Mouse (Mus musculus) lung, embryonic 16.5 days (tissue): ENCODE results near the gene Itgb4. TPM values are rescaled to one million over a fixed set of nuclear protein-coding genes. Genes with fewer than 3 reads are reported as not detected.
A peak's percentile ranks its signal among the peaks of the same experiment; 100 is the strongest.

Source experiments
- ATAC-seq: fragments of 200-750 bp; cut with Nextera tagmentation; 2 replicates; pipeline ENCODE4 v1.8.0; 2017; ENCODE audit warnings: low read depth, mild to moderate bottlenecking, moderate library complexity
- H3K27ac ChIP-seq: fragments of 300-500 bp; sonication (generic); 2 replicates; pipeline ENCODE4 v1.5.1; 2014; ENCODE audit warnings: mild to moderate bottlenecking, control low read depth, low read length
- H3K27me3 ChIP-seq: fragments of 300-500 bp; sonication (generic); 2 replicates; pipeline ENCODE4 v1.6.1; 2014; ENCODE audit warnings: low read depth, low read length, mixed read lengths; ENCODE audit not compliant: control insufficient read depth, insufficient read depth
- H3K36me3 ChIP-seq: fragments of 300-500 bp; sonication (generic); 2 replicates; pipeline ENCODE4 v1.6.1; 2014; ENCODE audit warnings: low read length; ENCODE audit not compliant: control insufficient read depth, insufficient read depth
- H3K4me1 ChIP-seq: fragments of 300-500 bp; sonication (generic); replicated peaks from 2 replicates; pipeline ENCODE4 v1.6.1; 2014; ENCODE audit warnings: low read length, mixed read lengths; ENCODE audit not compliant: control insufficient read depth, insufficient read depth
- H3K4me2 ChIP-seq: fragments of 300-500 bp; sonication (generic); 2 replicates; pipeline ENCODE4 v1.6.1; 2014; ENCODE audit warnings: low read depth, low read length, control low read depth
- H3K4me3 ChIP-seq: fragments of 300-500 bp; sonication (generic); 2 replicates; pipeline ENCODE4 v1.5.1; 2014; ENCODE audit warnings: mild to moderate bottlenecking, low read length, control low read depth
- H3K9ac ChIP-seq: fragments of 300-500 bp; sonication (generic); 2 replicates; pipeline ENCODE4 v1.6.1; 2014; ENCODE audit warnings: low read length, control low read depth
- H3K9me3 ChIP-seq: fragments of 300-500 bp; sonication (generic); 2 replicates; pipeline ENCODE4 v1.6.1; 2016; ENCODE audit warnings: low read length; ENCODE audit not compliant: control insufficient read depth
- WGBS: fragments of 180-500 bp; shearing (Covaris S2); extraction: QIAGEN DNeasy Blood & Tissue Kit; methylation state at CpG from one replicate; pipeline ENCODE4 v1.1.7; 2014; 5-methylcytosine and 5-hydroxymethylcytosine counted together
- polyA plus RNA-seq: library from polyadenylated mRNA; unstranded; fragments of >200 nt; fragmentation: Nextera tagmentation; extraction: Ambion mirVana; gene quantifications from 2 replicates; pipeline ENCODE4 v1.2.1, GENCODE M21; 2015

Gene Itgb4
- polyA plus RNA-seq, 1 experiment from 2014 or later, result 3.4 TPM

DNA sequence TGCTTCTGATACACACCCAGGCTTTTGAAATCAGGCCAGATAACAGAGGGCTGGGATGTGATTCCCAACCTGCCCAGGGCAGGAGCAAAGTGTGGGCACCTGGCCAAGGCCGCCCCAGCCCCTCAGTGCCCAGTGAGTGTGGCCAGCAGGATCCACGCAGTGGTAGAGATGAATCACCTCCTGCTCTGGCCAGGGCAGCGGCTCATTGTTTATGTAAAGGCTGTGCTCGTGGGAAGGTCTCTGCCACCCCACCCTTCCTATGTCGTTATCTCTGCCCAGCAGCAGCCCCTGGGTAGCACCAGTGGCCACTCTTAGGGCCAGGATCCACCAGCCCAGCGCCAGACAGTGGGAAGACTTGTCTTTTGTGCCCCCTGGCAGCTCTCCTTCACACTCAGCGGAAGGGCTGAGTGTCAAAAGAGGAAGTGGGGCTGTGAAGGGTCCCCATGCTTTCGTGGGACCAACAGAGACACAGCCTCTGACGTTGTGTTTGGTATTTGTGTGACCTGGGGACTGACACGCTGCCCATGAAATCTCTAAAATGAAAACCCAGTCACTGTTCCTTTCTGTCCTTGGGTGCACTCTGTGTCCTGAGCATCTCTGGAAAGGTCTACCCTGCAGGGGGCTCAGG, 9.4 kb upstream of the Itgb4 start:
- Histone ChIP-seq H3K9ac (no peak overlapping the region), H3K4me2 (no peak overlapping the region), H3K4me1 (peaks cover 5% of the 10 kb centered on the region; the same call in 1 of the 2 replicates), H3K36me3 (peaks cover 32% of the 10 kb centered on the region), H3K4me3 (no peak overlapping the region), H3K27ac (0 out of 2 replicates have a peak overlapping the region, but pooled peaks have one; percentile 15), H3K27me3 (no peaks in the 10 kb centered on the region), H3K9me3 (no peaks in the 10 kb centered on the region)
- peak; percentile 79 for ATAC-seq
- 62% methylated on average over 10 of the region's 10 CpGs for WGBS

DNA sequence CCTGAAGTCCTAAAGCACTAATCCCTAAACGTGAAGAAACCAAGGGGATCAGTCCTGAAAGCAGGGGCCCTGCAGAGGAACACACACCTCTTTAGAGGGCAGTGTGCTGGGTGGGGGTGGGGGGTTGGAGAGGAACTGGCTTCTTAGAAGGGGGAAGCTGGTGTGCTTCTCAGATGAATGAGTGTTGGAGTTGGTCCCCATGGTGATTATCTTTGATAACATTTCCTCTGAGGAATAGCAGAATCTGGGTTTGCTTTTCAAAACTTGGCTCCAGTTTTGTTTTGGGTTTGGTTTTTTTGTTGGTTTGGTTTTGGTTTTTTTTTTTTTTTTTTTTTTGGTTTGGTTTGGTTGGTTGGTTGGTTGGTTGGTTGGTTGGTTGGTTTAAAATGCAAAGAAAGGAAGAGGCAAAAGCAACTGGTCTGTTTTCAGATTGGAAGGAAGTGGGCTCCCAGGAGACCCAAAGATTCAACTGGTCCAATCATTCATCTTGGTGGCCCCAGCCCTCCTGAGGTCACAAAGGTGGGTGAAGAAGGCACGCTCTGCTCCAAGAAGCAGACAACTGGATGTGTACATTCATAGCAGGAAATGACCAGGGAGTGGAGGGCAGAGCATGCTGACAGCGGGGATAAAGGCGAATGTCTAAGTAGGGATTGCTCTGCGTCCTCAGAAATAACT, 5.6 kb upstream of the Itgb4 start:
- ATAC-seq, result no peak
- 59% methylated on average over 5 of the region's 5 CpGs for WGBS
- Histone ChIP-seq H3K4me2 (no peak overlapping the region), H3K9me3 (no peaks in the 10 kb centered on the region), H3K9ac (no peak overlapping the region), H3K27ac (no peak overlapping the region), H3K4me3 (no peak overlapping the region), H3K36me3 (peaks cover 25% of the 10 kb centered on the region), H3K27me3 (peaks cover 3% of the 10 kb centered on the region), H3K4me1 (peaks cover 9% of the 10 kb centered on the region)

DNA sequence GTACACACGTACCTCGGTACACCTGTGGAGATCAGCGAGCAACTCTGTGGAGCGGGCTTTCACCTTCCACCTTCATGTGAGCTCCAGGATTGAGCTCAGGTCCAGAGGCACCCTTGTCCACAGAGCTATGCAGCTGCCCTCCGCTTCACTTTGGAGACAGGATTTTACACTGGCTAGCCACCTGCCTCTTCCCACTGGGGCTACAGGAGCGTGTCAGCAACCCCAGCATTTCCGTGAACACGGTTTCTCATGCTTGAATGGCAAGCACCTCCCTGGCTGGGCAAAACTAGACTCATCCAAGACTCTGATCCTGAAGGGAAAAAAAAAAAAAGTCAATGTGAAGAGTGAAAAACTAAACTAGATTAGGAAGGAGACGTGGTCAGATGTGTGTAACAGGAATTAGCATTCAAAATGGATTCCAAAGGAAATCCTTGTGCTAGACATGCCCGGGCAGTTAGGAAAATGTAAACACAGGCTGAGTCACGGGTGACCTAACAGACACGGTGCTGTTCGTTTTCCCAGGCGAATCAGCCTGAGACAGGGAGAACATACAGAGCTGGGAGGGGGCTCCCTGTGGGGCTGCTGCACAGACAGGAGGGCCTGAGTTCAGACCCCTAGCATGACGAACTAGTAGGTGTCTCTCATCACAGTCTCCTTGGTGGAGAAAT, 4.4 kb upstream of the Itgb4 start:
- 41% methylated on average over 15 of the region's 15 CpGs for WGBS
- Histone ChIP-seq H3K27me3 (peaks cover 16% of the 10 kb centered on the region), H3K27ac (no peak overlapping the region), H3K4me2 (no peak overlapping the region), H3K9me3 (no peaks in the 10 kb centered on the region), H3K9ac (no peak overlapping the region), H3K4me3 (no peak overlapping the region), H3K36me3 (peaks cover 15% of the 10 kb centered on the region), H3K4me1 (peaks cover 20% of the 10 kb centered on the region)
- ATAC-seq, result no peak

DNA sequence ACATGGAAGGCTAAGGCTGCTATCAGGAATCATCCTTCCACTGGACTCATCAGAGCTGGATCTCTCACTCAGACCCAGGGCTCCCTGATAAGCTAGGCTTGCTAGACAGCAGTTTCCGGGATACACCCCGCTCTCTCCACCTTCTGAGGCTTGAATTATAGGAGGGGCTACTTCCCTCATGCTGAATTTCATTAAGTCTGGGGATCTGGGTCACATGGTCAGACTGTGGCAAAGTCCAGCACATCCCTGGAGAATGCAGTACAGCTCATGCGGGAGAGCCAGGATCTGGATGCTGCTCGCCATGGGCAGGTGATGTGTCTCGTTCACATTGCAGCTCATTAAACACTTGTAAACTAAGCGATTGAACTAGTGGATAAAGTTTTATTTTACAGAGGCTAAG, 3.5 kb upstream of the Itgb4 start:
- H3K27ac ChIP-seq, result no peak overlapping the region
- H3K36me3 ChIP-seq, result peaks cover 9% of the 10 kb centered on the region
- 67% methylated on average over 6 of the region's 6 CpGs for WGBS
- peaks cover 21% of the 10 kb centered on the region for H3K27me3 ChIP-seq
- no peak overlapping the region for H3K9ac ChIP-seq
- H3K4me3 ChIP-seq, result no peak overlapping the region
- no peaks in the 10 kb centered on the region for H3K9me3 ChIP-seq
- H3K4me1 ChIP-seq, result peaks cover 20% of the 10 kb centered on the region
- no peak for ATAC-seq
- no peak overlapping the region for H3K4me2 ChIP-seq

DNA sequence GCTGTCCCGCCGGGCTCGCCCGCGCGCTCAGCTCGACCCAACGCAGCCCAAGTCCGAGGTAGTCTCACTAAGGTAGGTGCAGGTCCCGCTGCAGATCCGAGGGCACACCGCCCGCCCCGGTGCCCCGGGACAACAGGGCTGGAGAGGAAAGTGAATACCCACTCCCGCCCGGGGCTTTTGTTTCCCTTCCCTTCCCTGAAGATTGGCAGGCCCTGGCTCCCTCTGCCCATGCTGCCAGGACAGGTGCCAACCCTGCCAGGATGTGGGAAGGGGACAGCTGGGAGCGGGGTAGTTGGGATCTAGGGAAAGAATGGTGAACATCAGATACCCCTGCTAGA, 543 bp downstream of the Itgb4 start:
- WGBS, result 3% methylated on average over 17 of the region's 18 CpGs
- peak overlapping the region; percentile 51 for H3K4me3 ChIP-seq
- H3K9me3 ChIP-seq, result no peaks in the 10 kb centered on the region
- H3K9ac ChIP-seq, result peak overlapping the region; percentile 58
- H3K4me2 ChIP-seq, result peak overlapping the region; percentile 70
- no peak for ATAC-seq
- no peaks in the 10 kb centered on the region for H3K36me3 ChIP-seq
- peaks cover 16% of the 10 kb centered on the region for H3K4me1 ChIP-seq
- peaks cover 46% of the 10 kb centered on the region for H3K27me3 ChIP-seq
- no peak overlapping the region for H3K27ac ChIP-seq

DNA sequence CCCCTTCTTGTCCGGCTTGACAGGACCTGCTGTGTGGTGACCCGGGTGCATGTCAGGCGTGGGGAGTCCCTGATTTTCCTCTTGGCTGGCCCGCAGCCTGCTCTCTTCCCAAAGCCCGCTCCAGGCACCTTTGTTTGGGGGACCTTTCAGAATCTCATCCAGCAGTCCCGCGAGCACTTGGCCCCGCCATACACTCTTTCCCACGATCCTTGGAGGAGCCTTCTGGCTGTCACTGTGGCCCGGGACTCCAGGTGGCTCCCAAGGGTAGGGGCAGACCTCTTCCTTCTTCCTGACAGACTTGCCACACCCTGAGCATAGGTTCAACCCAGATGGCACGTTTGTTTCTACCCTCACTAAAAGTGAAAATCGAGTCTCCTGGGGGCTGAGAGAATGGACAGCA, 1.0 kb downstream of the Itgb4 start:
- H3K9ac ChIP-seq, result peak overlapping the region; percentile 58
- peaks cover 46% of the 10 kb centered on the region for H3K27me3 ChIP-seq

DNA sequence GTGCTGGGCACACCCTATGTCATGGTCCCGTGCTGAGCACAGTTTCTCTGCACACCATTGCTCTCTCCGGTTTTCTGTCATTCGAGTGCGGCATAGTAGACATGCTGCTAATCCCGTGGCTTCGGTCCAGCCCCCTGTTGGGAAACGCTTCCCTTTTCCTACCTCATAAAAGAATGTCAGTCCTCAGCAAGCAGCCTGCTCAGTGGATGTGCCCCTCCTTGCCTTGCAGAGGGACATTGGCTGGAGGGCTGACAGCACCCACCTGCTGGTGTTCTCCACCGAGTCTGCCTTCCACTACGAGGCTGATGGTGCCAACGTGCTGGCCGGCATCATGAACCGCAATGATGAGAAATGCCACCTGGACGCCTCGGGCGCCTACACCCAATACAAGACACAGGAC, 8.0 kb downstream of the Itgb4 start:
- WGBS, result 86% methylated on average over 15 of the region's 15 CpGs
- ATAC-seq, result no peak
- H3K4me1 ChIP-seq, result no peaks in the 10 kb centered on the region
- peaks cover 12% of the 10 kb centered on the region for H3K27me3 ChIP-seq
- no peak overlapping the region for H3K4me2 ChIP-seq
- no peak overlapping the region for H3K9ac ChIP-seq
- no peak overlapping the region for H3K27ac ChIP-seq
- no peaks in the 10 kb centered on the region for H3K9me3 ChIP-seq
- H3K4me3 ChIP-seq, result no peak overlapping the region
- no peaks in the 10 kb centered on the region for H3K36me3 ChIP-seq

More for the DNA sequence above, 1.0 kb downstream of the Itgb4 start:
- Histone ChIP-seq H3K4me2 (peak overlapping the region; percentile 70), H3K9me3 (no peaks in the 10 kb centered on the region), H3K4me3 (peak overlapping the region; percentile 51), H3K36me3 (no peaks in the 10 kb centered on the region), H3K27ac (no peak overlapping the region), H3K4me1 (peaks cover 11% of the 10 kb centered on the region)
- WGBS, result 31% methylated on average over 12 of the region's 12 CpGs
- ATAC-seq, result no peak

DNA sequence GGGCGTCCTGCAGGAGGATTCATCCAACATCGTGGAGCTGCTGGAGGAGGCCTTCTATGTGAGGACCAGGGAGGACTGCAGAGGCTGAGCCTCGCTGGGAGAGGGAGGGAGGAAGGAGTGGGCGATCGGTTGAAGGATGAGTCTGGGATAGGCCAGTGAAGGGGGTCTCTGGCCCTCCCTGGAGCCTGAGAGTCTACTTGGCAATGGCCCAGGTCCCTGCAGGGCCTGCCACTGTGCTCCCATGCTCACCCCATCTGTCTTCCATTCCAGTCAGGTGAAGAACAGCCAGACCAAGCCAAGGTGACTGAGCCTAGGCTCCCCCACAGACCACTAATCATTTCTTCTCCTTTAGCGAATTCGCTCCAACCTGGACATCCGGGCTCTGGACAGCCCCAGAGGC, 8.8 kb downstream of the Itgb4 start:
- Histone ChIP-seq H3K36me3 (no peaks in the 10 kb centered on the region), H3K27ac (no peak overlapping the region), H3K27me3 (0 out of 2 replicates have a peak, but pooled peaks cover 4% of the 10 kb centered on the region), H3K9me3 (no peaks in the 10 kb centered on the region), H3K4me2 (no peak overlapping the region), H3K4me1 (no peaks in the 10 kb centered on the region), H3K9ac (no peak overlapping the region), H3K4me3 (no peak overlapping the region)
- WGBS, result 75% methylated on average over 8 of the region's 8 CpGs
- no peak for ATAC-seq

DNA sequence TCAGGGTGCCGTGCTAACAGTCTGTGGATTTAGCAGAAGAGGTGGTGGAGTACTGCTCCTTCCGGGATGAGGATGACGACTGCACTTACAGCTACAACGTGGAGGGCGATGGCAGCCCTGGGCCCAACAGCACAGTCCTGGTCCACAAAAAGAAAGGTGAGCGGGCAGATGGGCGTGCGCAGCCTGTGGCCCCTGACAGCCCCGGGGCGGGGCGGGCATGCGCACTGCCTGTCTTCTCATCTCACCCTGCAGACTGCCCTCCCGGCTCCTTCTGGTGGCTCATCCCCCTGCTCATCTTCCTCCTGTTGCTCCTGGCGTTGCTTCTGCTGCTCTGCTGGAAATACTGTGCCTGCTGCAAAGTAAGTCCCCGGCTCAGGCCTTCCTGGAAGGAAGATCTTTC, 15.2 kb downstream of the Itgb4 start:
- 36% methylated on average over 13 of the region's 15 CpGs for WGBS
- no peaks in the 10 kb centered on the region; the same call in 1 of the 2 replicates for H3K27me3 ChIP-seq
- no peak overlapping the region for H3K9ac ChIP-seq
- H3K36me3 ChIP-seq, result no peaks in the 10 kb centered on the region
- H3K27ac ChIP-seq, result no peak overlapping the region
- H3K4me3 ChIP-seq, result no peak overlapping the region
- H3K4me2 ChIP-seq, result peak overlapping the region; percentile 9; the same call in 1 of the 2 replicates
- H3K9me3 ChIP-seq, result no peaks in the 10 kb centered on the region
- H3K4me1 ChIP-seq, result no peaks in the 10 kb centered on the region
- ATAC-seq, result no peak
